Mouse (Mus musculus) limb, embryonic 10.5 days (tissue): Measurements from ENCODE around the gene Sema4b. TPM values are rescaled to one million over a fixed set of nuclear protein-coding genes. Genes with fewer than 3 reads are reported as not detected.
A peak's percentile ranks its signal among the peaks of the same experiment; 100 is the strongest.

Experiments
- DNase-seq: peaks from one replicate; pipeline ENCODE4 v3.0.0-alpha.2; 2017; ENCODE audit warnings: low spot score
- H3K27ac ChIP-seq: fragments of 300-500 bp; sonication (generic); 2 replicates; pipeline ENCODE4 v1.5.1; 2016; ENCODE audit warnings: mild to moderate bottlenecking
- H3K27me3 ChIP-seq: fragments of 300-500 bp; sonication (generic); 2 replicates; pipeline ENCODE4 v1.6.1; 2016; ENCODE audit warnings: low read depth, mild to moderate bottlenecking; ENCODE audit not compliant: poor library complexity, severe bottlenecking
- H3K36me3 ChIP-seq: fragments of 300-500 bp; sonication (generic); 2 replicates; pipeline ENCODE4 v1.6.1; 2016; ENCODE audit warnings: mild to moderate bottlenecking, moderate library complexity
- H3K4me1 ChIP-seq: fragments of 300-500 bp; sonication (generic); 2 replicates; pipeline ENCODE4 v1.6.1; 2016
- H3K4me3 ChIP-seq: fragments of 300-500 bp; sonication (generic); 2 replicates; pipeline ENCODE4 v1.5.1; 2016; ENCODE audit warnings: mild to moderate bottlenecking, moderate library complexity
- H3K9me3 ChIP-seq: fragments of 300-500 bp; sonication (generic); replicated peaks from 2 replicates; pipeline ENCODE4 v1.6.1; 2016; ENCODE audit warnings: mild to moderate bottlenecking
- WGBS: fragments of 180-500 bp; shearing (Covaris S2); methylation state at CpG from one replicate; pipeline ENCODE4 v1.1.7; 2016; 5-methylcytosine and 5-hydroxymethylcytosine counted together
- polyA plus RNA-seq: library from polyadenylated mRNA; unstranded; fragments of >200 nt; fragmentation: Nextera tagmentation; extraction: Ambion mirVana; gene quantifications from 2 replicates; pipeline ENCODE4 v1.2.1, GENCODE M21; 2016

Sema4b gene
- polyA plus RNA-seq, 1 experiment from 2014 or later: 9.9 TPM

- Histone ChIP-seq H3K27ac (no peak overlapping the region), H3K36me3 (no peaks in the 10 kb centered on the region), H3K9me3 (no peaks in the 10 kb centered on the region), H3K4me3 (no peak overlapping the region), H3K4me1 (peaks cover 14% of the 10 kb centered on the region), H3K27me3 (peaks cover 5% of the 10 kb centered on the region; the same call in 1 of the 2 replicates)
- WGBS: 56% methylated on average over 2 of the region's 2 CpGs
- DNase-seq: no peak
Measured at GRCm38 (mm10) chr7:80181078-80181477, 5.6 kb upstream of the Sema4b start.

GRCm38 (mm10) chr7:80182139-80182538 lies 4.5 kb upstream of the Sema4b start:
- Histone ChIP-seq H3K27me3 (peaks cover 5% of the 10 kb centered on the region; the same call in 1 of the 2 replicates), H3K36me3 (no peaks in the 10 kb centered on the region), H3K27ac (no peak overlapping the region), H3K9me3 (no peaks in the 10 kb centered on the region), H3K4me3 (no peak overlapping the region), H3K4me1 (peaks cover 24% of the 10 kb centered on the region)
- DNase-seq: no peak

DNA sequence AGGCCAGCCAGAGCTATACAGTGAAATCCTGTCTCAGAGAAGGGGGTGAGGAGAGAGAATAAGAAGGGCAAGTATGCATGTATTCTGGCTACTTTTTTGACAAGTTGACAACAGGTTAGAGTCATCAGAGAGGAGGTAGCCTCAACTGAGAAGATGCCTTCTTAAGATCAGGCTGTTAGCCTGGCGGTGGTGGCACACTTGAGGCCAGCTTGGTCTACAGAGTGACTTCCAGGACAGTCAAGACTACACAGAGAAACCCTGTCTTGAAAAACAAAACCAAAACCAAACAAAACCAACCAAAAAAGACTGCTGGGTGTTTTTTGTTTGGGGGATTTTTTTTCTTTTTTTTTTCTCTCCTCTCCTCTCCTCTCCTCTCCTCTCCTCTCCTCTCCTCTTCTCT lies 3.2 kb upstream of the Sema4b start:
- H3K4me1 ChIP-seq: peaks cover 32% of the 10 kb centered on the region
- H3K4me3 ChIP-seq: no peak overlapping the region
- no peaks in the 10 kb centered on the region for H3K36me3 ChIP-seq
- WGBS: 94% methylated on average over 1 of the region's 1 CpGs
- H3K27me3 ChIP-seq: peaks cover 8% of the 10 kb centered on the region; the same call in 1 of the 2 replicates
- no peak for DNase-seq
- no peaks in the 10 kb centered on the region for H3K9me3 ChIP-seq
- no peak overlapping the region for H3K27ac ChIP-seq

DNA sequence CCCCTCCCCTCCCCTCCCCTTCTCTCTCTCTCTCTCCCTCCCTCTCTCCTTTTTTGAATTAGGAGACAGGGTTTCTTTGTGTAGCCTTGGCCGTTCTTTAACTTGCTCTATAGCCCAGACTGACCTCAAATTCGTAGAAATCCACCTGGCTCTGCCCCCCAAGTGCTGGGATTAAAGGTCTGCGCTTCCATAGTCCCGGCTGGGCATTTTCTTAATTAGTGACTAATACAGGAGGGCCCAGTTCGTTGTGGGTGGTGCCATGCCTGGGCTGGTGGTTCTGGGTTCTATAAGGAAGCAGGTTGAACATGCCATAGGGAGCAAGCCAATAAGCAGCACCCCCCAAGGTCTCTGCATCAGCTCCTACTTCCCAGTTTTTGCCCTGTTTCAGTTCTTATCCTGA lies 2.7 kb upstream of the Sema4b start:
- no peaks in the 10 kb centered on the region for H3K9me3 ChIP-seq
- H3K36me3 ChIP-seq: no peaks in the 10 kb centered on the region
- H3K27me3 ChIP-seq: peaks cover 8% of the 10 kb centered on the region; the same call in 1 of the 2 replicates
- no peak overlapping the region for H3K4me3 ChIP-seq
- 68% methylated on average over 5 of the region's 5 CpGs for WGBS
- peaks cover 37% of the 10 kb centered on the region for H3K4me1 ChIP-seq
- H3K27ac ChIP-seq: no peak overlapping the region
- DNase-seq: no peak

GRCm38 (mm10) chr7:80184551-80184950 lies 2.1 kb upstream of the Sema4b start:
- H3K27me3 ChIP-seq: peaks cover 8% of the 10 kb centered on the region; the same call in 1 of the 2 replicates
- H3K36me3 ChIP-seq: no peaks in the 10 kb centered on the region
- H3K4me1 ChIP-seq: peaks cover 43% of the 10 kb centered on the region
- DNase-seq: no peak
- no peak overlapping the region for H3K27ac ChIP-seq
- no peaks in the 10 kb centered on the region for H3K9me3 ChIP-seq
- WGBS: 47% methylated on average over 4 of the region's 4 CpGs
- no peak overlapping the region for H3K4me3 ChIP-seq

DNA sequence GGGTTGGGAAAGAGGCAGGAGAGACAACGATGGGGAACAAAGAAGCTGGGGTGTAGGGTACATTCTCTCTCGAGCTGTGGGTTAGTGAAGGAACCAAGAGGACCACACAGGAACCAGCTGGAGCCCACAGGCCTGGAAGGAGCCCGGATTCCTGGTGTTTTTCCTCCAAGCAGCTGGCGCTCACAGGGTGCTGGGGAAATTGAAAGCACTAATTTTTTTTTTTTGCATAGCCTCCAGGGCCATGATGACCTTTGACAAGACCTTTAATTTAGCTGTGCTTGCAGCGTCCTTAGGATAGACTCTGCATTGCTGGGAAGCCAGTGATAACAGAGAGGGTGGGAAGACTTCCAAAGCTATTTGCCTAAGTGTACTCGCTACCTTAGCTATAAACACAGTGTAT lies 1.7 kb upstream of the Sema4b start:
- peaks cover 8% of the 10 kb centered on the region; the same call in 1 of the 2 replicates for H3K27me3 ChIP-seq
- H3K27ac ChIP-seq: no peak overlapping the region
- H3K4me3 ChIP-seq: no peak overlapping the region
- 60% methylated on average over 6 of the region's 6 CpGs for WGBS
- H3K36me3 ChIP-seq: no peaks in the 10 kb centered on the region
- no peaks in the 10 kb centered on the region for H3K9me3 ChIP-seq
- H3K4me1 ChIP-seq: peaks cover 45% of the 10 kb centered on the region
- DNase-seq: no peak

GRCm38 (mm10) chr7:80186021-80186420 lies 620 bp upstream of the Sema4b start:
- peaks cover 49% of the 10 kb centered on the region for H3K4me1 ChIP-seq
- WGBS: 17% methylated on average over 8 of the region's 8 CpGs
- H3K27ac ChIP-seq: peak overlapping the region; percentile 89
- peaks cover 8% of the 10 kb centered on the region; the same call in 1 of the 2 replicates for H3K27me3 ChIP-seq
- H3K4me3 ChIP-seq: peak overlapping the region; percentile 71
- H3K36me3 ChIP-seq: no peaks in the 10 kb centered on the region
- no peak for DNase-seq
- H3K9me3 ChIP-seq: no peaks in the 10 kb centered on the region

DNA sequence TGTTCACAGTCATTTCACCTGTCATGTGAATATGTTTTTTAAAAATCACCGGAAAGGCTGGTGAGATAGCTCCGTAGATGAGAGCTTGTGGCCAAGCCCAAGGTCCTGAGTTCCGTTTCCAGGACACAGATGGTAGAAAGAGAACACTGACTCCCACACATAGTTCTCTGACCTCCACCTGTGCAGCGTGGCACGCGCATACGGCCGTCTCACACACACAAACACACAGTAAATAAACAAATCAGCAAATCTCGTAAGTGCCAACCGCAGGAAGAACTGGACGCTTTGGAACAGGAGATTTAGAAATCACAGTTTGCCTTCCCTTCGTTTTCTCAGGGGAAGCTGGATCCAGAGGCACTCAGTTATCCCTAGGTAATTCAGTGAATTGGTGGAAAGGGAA lies 860 bp downstream of the Sema4b start:
- peak; percentile 27 for DNase-seq
- 83% methylated on average over 12 of the region's 12 CpGs for WGBS
- peaks cover 8% of the 10 kb centered on the region; the same call in 1 of the 2 replicates for H3K27me3 ChIP-seq
- no peaks in the 10 kb centered on the region for H3K9me3 ChIP-seq
- H3K4me3 ChIP-seq: peak overlapping the region; percentile 71
- H3K36me3 ChIP-seq: no peaks in the 10 kb centered on the region
- peak overlapping the region; percentile 89 for H3K27ac ChIP-seq
- H3K4me1 ChIP-seq: peaks cover 64% of the 10 kb centered on the region

DNA sequence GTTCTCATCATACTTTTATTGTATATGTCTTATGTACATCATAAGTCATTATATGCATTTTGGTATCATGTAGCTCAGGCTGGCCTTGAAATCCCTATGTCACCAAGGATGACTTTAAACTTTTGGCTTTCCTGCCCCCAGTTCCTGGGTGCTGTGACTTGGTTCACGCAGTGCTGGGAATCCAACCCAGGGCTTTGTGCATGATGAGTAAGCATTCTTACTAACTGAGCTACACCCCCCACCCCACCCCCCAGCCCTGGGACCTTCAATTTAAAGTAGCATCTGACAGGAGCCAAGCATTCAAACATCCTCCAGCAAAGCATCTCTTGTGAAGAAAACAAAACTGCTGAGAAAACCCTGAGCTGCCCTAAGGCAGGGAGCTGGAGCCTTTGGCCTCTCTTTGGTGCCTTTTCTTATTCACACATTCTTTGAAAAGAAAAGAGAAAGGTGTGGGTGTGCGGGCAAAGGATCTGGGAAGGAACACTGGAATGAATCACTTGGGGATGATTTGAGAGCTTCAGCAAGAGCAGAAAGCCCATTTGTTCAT lies 2.0 kb downstream of the Sema4b start:
- peak overlapping the region; percentile 62 for H3K27ac ChIP-seq
- no peaks in the 10 kb centered on the region for H3K9me3 ChIP-seq
- H3K27me3 ChIP-seq: peaks cover 8% of the 10 kb centered on the region; the same call in 1 of the 2 replicates
- peaks cover 69% of the 10 kb centered on the region for H3K4me1 ChIP-seq
- DNase-seq: no peak
- WGBS: 88% methylated on average over 2 of the region's 2 CpGs
- no peaks in the 10 kb centered on the region for H3K36me3 ChIP-seq
- H3K4me3 ChIP-seq: no peak overlapping the region

DNA sequence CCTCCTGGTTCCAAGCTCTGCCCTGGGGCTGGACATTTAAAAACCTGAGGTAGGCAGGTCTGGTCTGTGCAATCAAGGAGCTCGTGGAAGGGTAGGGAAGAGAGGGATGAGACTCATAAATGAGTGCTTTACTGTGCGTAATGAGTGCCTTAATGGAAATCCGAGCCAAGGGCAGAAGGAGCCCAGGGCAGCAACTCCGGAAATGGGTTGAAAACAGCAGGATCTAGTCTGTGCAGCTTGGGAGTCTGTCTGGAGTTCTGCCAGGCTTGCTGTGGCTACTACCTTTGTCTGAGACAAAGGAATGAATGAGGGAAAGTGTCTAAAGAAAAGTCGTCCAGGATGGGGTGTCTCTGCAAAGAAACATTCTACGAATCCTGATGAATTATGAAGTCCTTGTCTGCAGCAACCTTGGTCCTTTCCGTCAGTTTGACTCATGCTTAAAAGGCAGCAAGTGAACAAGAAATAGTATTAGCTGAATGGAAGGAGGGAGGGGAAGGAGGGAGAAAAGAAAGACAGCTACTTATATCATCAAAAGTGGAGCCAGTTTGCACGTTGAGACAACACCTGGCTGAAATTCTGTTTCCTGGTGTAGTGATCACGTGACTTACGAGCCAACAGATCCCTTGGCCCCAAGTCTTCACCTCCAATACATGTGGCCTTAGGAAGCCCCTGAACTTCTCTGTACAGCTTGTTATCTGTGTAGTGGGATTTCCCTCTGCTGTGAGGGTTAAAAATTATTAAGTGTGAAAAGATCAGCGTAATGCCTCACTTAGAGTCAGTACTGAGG lies 2.7 kb downstream of the Sema4b start:
- H3K4me1 ChIP-seq: peaks cover 67% of the 10 kb centered on the region

GRCm38 (mm10) chr7:80191455-80191854 lies 4.8 kb downstream of the Sema4b start:
- Histone ChIP-seq H3K27ac (peak overlapping the region; percentile 91), H3K4me3 (no peak overlapping the region), H3K36me3 (no peaks in the 10 kb centered on the region), H3K4me1 (peaks cover 52% of the 10 kb centered on the region), H3K27me3 (0 out of 2 replicates have a peak, but pooled peaks cover 3% of the 10 kb centered on the region), H3K9me3 (no peaks in the 10 kb centered on the region)
- peak; percentile 53 for DNase-seq
- WGBS: 56% methylated on average over 5 of the region's 5 CpGs

More for the DNA sequence above, 2.7 kb downstream of the Sema4b start:
- no peak for DNase-seq
- Histone ChIP-seq H3K27ac (peak overlapping the region; percentile 47; the same call in 1 of the 2 replicates), H3K36me3 (no peaks in the 10 kb centered on the region), H3K9me3 (no peaks in the 10 kb centered on the region), H3K4me3 (no peak overlapping the region), H3K27me3 (peaks cover 8% of the 10 kb centered on the region; the same call in 1 of the 2 replicates)
- WGBS: 59% methylated on average over 11 of the region's 11 CpGs

GRCm38 (mm10) chr7:80192226-80193061 lies 5.8 kb downstream of the Sema4b start:
- peak overlapping the region; percentile 91 for H3K27ac ChIP-seq
- no peaks in the 10 kb centered on the region for H3K9me3 ChIP-seq
- H3K36me3 ChIP-seq: no peaks in the 10 kb centered on the region
- H3K4me3 ChIP-seq: peak overlapping the region; percentile 48
- 16% methylated on average over 16 of the region's 16 CpGs for WGBS
- H3K27me3 ChIP-seq: 0 out of 2 replicates have a peak, but pooled peaks cover 3% of the 10 kb centered on the region
- DNase-seq: peak; percentile 83
- peaks cover 47% of the 10 kb centered on the region for H3K4me1 ChIP-seq
